Mouse (Mus musculus): ENCODE results near the gene Lsr.

DNA sequence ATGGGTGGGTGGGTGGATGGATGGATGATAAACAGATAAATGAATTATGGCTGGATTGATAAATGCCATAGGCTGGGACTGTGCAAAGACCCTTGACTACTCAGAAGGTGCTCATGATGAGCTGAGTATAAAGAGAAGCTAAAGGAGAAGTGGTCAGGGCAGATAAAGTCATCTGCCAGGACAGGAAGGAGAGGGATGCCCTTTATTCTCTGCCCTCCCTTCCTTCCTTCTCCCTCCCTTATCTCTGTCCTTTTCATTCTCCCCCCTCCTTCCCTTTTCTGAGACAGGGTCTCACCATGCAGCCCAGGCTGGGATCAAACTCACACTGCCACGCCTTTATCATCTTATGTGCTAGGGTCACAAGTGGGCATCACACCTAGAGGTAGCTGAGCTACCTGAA is 34.5 kb upstream of the Lsr start:
- TF ChIP-seq CTCF (IDR thresholded peaks at IDR 0.05; ENCODE audit: insufficient read depth, low read depth, low read length) (no peak), POLR2A (IDR thresholded peaks at IDR 0.05; ENCODE audit: insufficient read depth, low read depth, low read length) (no peak)

All from olfactory bulb, adult 2 months (tissue).